Mouse (Mus musculus): ENCODE measurements around the gene Ptcd2.

DNA sequence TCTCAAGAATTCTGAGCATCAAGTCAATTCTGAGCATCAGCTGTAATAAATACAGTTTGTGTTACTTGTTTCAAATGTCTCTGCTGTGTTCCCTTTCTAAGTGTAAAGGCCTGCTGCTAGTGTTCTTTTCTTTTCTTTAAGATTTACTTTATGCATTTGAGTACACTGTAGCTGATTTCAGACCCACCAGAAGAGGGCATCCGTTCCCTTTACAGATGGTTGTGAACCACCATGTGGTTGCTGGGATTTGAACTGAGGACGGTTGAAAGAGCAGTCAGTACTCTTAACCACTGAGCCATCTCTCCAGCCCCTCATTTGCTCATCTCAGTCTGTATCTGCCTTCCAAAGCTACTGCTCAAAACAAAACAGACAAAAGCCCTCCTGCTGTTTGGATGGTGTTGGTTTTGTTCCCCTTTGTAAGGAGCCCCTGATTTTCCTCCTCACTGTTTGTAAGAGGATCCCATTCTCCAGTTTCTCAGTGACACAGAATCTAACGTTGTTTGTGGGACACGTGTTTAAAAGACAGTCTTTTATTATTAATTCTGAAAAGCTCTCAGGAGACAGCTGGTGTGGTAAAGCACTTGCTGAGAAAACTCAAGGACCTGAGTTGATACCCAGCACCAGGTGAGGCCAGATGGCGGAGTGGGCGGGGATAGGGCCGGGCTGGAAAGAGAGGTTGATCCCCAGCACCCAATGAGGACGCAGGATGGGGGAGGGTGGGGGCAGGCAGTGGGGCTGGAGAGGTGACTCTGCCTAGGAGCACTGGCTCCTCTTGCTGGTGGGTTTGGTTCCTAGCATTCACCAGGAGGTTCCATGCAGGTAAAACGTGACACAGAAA lies 12.1 kb upstream of the Ptcd2 start:
- TF ChIP-seq CTCF (IDR thresholded peaks at IDR 0.05; ENCODE audit: control insufficient read depth, insufficient read depth, insufficient read length) (no peak), MAX (IDR thresholded peaks at IDR 0.05) (no peak)
